Mouse (Mus musculus): ENCODE data around the gene Pank2. TPM values are rescaled to one million over a fixed set of nuclear protein-coding genes. Genes with fewer than 3 reads are reported as not detected.
"Not testable (repeated sequence)": the region's sequence is repeated elsewhere in the genome, so short reads cannot be mapped to it uniquely, and the experiment has no call there.

Pank2 gene
- total RNA-seq, 2 experiments from 2014 or later, result 47.4 to 94.8 TPM

GRCm38 (mm10) chr2:131258693-131259092 lies 3.6 kb upstream of the Pank2 start:
- no peak for ATAC-seq (replicated peaks; ENCODE audit: low FRiP score, low TSS enrichment, poor library complexity, severe bottlenecking)

DNA sequence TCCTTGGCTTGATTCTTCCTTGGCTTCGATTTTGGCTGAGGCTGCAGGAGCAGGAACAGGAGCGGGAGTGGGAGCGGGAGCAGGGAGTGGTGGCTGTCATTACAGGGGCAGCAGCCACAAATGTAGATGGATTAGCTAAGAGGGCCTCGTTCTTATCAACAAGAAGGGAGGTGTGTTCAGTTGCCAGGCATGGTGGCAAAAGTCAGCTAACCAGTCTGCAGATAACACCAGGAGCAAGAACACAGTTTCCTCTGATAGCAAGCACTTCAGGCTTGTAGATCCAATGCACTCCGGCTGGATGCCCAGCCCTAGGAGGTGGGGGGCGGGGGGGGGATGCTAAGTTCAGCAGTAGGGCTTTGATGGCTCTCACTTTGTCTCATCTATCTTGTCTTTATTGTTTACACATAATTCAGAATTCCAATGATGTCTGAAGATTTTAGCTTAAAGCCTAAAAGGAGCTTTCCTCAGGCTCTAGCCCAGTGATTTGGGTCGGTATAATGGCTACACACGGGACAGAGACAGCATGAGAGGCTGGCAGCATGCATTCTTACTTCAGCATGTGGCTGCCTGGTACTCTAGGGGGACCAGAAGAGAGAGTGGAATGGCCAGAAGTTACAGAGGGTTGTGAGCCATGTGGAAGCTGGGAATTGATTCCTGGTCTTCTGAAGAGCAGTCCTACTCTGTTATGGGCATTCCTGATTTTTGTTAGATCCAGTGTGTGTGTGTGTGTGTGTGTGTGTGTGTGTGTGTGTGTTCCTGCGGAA lies 1.6 kb upstream of the Pank2 start:
- ATAC-seq (replicated peaks; ENCODE audit: low FRiP score, low TSS enrichment, poor library complexity, severe bottlenecking), result peak; percentile 56

- ATAC-seq (replicated peaks; ENCODE audit: low FRiP score, low TSS enrichment, poor library complexity, severe bottlenecking), result peak; percentile 35
Observed at GRCm38 (mm10) chr2:131261481-131262212, 648 bp upstream of the Pank2 start.

DNA sequence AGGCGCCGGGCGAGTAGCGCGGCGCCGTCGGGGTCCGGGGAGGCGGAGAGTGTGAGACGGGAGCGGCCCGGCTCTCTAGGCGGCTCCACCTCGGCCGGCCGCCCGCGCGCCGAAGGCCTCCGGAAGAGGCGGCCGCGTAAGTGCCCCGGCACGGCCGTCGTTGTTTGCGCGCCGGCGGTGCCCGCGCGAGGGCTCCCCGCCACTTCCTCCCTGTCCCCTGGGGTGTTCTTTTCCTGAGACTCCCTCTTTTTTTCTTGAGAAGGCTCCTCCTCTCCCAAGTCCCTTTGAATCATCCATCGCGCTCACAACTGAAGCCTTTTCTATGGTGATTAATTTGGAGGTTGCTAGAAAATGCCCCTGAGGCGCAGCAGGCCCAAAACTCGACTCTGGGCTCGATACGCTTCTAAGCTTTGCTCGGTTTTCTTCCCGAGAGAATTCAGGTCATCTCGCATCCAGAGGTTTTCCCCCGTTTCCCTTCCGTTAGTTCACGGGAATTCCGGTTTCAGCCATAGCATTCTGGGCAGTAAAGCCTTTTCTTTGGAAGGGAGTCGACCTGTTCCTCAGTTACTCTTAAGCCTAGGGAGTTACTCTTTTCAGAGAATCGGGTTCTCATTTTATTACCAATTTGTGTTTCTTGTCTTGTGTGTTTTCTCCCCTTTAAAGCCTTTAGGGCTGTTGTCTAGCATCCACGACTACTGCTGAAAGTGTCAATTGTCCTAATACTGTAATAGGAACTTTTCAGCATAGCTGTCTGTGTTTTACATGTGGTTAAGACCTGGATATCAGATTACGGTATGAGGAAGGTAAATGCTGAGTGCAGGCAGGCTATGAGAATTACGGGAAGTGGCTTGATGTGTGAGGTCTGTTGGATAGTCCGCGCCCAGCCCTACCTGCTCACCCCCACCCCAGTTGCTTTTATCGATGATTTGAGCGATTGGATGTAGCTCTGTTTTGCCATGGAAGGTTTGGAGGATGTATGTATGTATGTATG lies 680 bp downstream of the Pank2 start:
- ATAC-seq (replicated peaks; ENCODE audit: low FRiP score, low TSS enrichment, poor library complexity, severe bottlenecking), result peak; percentile 26

- no peak for ATAC-seq (replicated peaks; ENCODE audit: low FRiP score, low TSS enrichment, poor library complexity, severe bottlenecking)
Observed at GRCm38 (mm10) chr2:131264027-131264426, 1.7 kb downstream of the Pank2 start.

- ATAC-seq (replicated peaks; ENCODE audit: low FRiP score, low TSS enrichment, poor library complexity, severe bottlenecking), result no peak
Observed at GRCm38 (mm10) chr2:131265056-131265455, 2.8 kb downstream of the Pank2 start.

- ATAC-seq (replicated peaks; ENCODE audit: low FRiP score, low TSS enrichment, poor library complexity, severe bottlenecking), result no peak
Observed at GRCm38 (mm10) chr2:131275493-131275892, 13.2 kb downstream of the Pank2 start.

DNA sequence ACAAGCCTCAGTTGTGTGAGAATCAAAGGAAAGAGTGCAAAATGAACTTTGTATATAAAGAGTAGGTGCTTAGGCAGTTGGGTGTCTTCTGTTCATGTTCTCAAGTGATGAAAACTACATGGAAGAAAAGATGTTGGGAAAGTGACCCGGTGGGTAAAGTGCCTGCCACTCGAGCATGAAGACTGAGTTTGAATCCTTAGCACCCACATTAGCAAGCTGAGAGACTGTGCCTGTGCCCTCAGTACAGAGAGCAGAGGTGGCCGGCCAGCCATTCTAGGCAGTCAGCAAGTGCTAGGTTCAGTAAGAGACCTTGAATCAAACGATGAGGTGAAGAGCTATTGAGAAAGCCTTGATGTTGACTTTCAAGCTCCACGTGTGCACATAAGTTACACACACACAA lies 14.4 kb downstream of the Pank2 start:
- ATAC-seq (replicated peaks; ENCODE audit: low FRiP score, low TSS enrichment, poor library complexity, severe bottlenecking), result no peak

GRCm38 (mm10) chr2:131281596-131281995 lies 19.3 kb downstream of the Pank2 start:
- ATAC-seq (replicated peaks; ENCODE audit: low FRiP score, low TSS enrichment, poor library complexity, severe bottlenecking), result no peak

GRCm38 (mm10) chr2:131286276-131286675 lies 24.0 kb downstream of the Pank2 start:
- no peak for ATAC-seq (replicated peaks; ENCODE audit: low FRiP score, low TSS enrichment, poor library complexity, severe bottlenecking)

GRCm38 (mm10) chr2:131290669-131291068 lies 28.4 kb downstream of the Pank2 start:
- no peak for ATAC-seq (replicated peaks; ENCODE audit: low FRiP score, low TSS enrichment, poor library complexity, severe bottlenecking)

- ATAC-seq (replicated peaks; ENCODE audit: low FRiP score, low TSS enrichment, poor library complexity, severe bottlenecking), result no peak
Observed at GRCm38 (mm10) chr2:131296746-131297261, 34.5 kb downstream of the Pank2 start.

GRCm38 (mm10) chr2:131298674-131299073 lies 36.4 kb downstream of the Pank2 start:
- ATAC-seq (replicated peaks; ENCODE audit: low FRiP score, low TSS enrichment, poor library complexity, severe bottlenecking), result not testable (repeated sequence)

GRCm38 (mm10) chr2:131300485-131300884 lies 38.2 kb downstream of the Pank2 start:
- no peak for ATAC-seq (replicated peaks; ENCODE audit: low FRiP score, low TSS enrichment, poor library complexity, severe bottlenecking)

DNA sequence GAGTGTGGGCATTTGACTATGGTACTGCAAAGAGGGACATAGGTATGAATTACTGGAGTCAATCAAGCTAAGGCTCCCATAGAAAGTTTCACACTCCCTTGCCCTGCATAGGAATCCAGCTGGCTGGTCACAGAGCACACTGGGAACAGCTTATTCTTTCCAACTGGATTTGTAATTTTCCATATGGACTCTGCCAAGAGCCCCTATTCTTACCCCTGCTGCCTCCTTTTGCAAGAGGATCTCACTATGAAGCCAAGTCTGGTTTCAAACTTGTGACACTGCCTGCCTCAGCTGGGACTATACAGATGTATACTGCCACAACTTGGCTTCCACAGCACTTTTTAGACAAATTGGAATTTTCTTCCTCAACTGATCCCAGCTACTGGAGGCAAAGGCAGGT lies 39.3 kb downstream of the Pank2 start:
- ATAC-seq (replicated peaks; ENCODE audit: low FRiP score, low TSS enrichment, poor library complexity, severe bottlenecking), result no peak

GRCm38 (mm10) chr2:131304497-131304896 lies 42.2 kb downstream of the Pank2 start:
- ATAC-seq (replicated peaks; ENCODE audit: low FRiP score, low TSS enrichment, poor library complexity, severe bottlenecking), result no peak

DNA sequence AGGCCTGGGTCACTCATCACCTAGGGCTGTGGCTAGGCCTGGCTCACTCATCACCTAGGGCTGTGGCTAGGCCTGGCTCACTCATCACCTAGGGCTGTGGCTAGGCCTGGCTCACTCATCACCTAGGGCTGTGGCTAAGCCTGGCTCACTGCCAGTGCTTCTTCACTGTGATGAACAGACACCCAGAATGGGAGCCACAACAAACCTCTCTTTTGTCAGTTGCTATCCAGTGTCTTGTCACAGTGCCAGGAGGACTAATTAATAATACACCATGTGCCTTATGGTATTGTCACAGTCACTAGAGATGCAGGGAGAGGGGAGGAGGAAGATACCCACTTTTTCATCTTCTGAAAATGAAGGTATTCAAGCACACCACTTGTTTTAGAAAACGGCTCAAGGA lies 42.9 kb downstream of the Pank2 start:
- ATAC-seq (replicated peaks; ENCODE audit: low FRiP score, low TSS enrichment, poor library complexity, severe bottlenecking), result peak; percentile 52; the same call in 1 of the 2 replicates

DNA sequence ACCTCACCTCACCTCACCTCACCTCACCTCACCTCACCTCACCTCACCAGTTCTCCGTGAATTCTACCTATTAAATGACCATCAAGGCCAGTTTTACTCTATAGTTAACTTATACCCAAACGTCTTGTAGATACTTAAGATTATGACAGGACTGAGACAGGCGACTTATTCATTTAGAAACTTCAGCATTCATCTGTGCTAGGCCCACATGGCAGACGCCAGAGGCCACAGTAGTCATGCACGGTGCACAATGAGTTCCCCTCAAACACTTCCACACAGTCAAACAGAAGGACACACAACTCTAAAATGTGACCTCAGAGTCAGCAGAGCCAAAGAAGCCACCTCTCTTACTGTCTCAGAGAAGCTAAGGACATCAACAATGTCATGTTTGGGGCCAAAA lies 45.1 kb downstream of the Pank2 start:
- ATAC-seq (replicated peaks; ENCODE audit: low FRiP score, low TSS enrichment, poor library complexity, severe bottlenecking), result no peak

DNA sequence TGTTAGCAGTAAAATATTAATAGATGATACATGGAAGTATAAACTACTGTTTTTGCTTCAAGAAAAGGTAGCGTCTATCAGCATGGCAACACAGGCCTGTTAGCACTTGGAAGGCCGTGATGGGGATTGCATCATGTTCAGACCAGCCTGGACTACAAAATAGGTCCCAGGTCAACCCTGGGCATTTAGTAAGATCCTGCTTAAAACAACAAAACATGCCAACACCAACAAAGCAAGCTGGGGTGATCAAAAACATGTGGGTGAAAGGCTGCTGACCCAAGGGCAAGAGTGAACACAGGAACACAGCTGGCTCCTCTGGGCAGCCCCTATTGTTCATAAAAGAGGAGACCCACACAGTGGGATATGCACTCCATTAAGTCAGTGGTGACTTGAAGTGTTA lies 45.5 kb downstream of the Pank2 start:
- no peak for ATAC-seq (replicated peaks; ENCODE audit: low FRiP score, low TSS enrichment, poor library complexity, severe bottlenecking)

- ATAC-seq (replicated peaks; ENCODE audit: low FRiP score, low TSS enrichment, poor library complexity, severe bottlenecking), result no peak
Observed at GRCm38 (mm10) chr2:131309296-131309695, 47.0 kb downstream of the Pank2 start.
